Mouse (Mus musculus): ENCODE measurements at regions not wholly inside any gene's neighbourhood (a gene's known extent, or its start where the extent isn't known, plus 50 kb on each side); places are given as distances from the start of the nearest gene placed in this dataset.
A peak's percentile ranks its signal among the peaks of the same experiment; 100 is the strongest.

DNA sequence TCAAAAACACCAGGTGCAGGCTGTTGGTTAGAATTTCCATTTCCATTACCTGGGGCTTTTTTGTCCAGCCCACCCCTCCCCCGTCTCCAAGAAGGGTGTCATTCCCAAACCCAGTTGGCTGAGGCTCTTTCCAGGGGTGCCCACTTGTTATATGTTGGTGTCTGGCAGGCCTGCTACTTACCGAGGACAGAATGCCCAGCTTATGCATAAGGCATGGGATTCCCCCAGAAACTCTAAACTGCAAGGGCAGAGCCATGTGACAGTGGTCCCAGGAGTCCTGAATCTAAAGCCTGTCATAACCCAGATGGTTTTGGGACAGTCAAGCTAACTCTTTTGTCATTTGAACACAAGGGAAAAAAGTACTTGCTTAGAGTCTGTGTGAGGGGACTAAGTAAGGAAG is 69.6 kb upstream of the Id2 start:
- TF ChIP-seq EP300 (IDR thresholded peaks at IDR 0.05; ENCODE audit: low read length) (peak; percentile 68), CHD1 (IDR thresholded peaks at IDR 0.05; ENCODE audit: low read depth, low read length) (0 out of 2 replicates have a peak, but pooled peaks have one; percentile 18), ZKSCAN1 (IDR thresholded peaks at IDR 0.05; ENCODE audit: borderline replicate concordance, low read depth, low read length) (no peak), POLR2A (IDR thresholded peaks at IDR 0.05; ENCODE audit: low read depth, low read length) (no peak), KAT2A (IDR thresholded peaks at IDR 0.05; ENCODE audit: insufficient replicate concordance, low read length) (no peak), CTCF (conservative IDR thresholded peaks at IDR 0.05 in 1 of 2, IDR thresholded peaks at IDR 0.05 in 1 of 2; ENCODE audit: low read depth in 2 of 2, low read length in 2 of 2) (no peak), CHD2 (IDR thresholded peaks at IDR 0.05; ENCODE audit: low read length) (0 out of 2 replicates have a peak, but pooled peaks have one; percentile 43), GABPA (IDR thresholded peaks at IDR 0.05; ENCODE audit: insufficient replicate concordance, low read depth, low read length) (no peak), MYC (IDR thresholded peaks at IDR 0.05; ENCODE audit: low read depth, low read length) (no peak), SMC3 (IDR thresholded peaks at IDR 0.05; ENCODE audit: low read depth, low read length) (no peak), POLR2AphosphoS2 (IDR thresholded peaks at IDR 0.05; ENCODE audit: low read depth, low read length) (no peak), MAX (IDR thresholded peaks at IDR 0.05; ENCODE audit: low read length) (peak; percentile 81), NRF1 (IDR thresholded peaks at IDR 0.05; ENCODE audit: low read depth, low read length) (no peak), USF2 (conservative IDR thresholded peaks at IDR 0.05; ENCODE audit: low read depth, low read length) (0 out of 2 replicates have a peak, but pooled peaks have one; percentile 22)
